Mouse (Mus musculus) CH12.LX (cell line): ENCODE results near the gene Rai14. TPM values are rescaled to one million over a fixed set of nuclear protein-coding genes. Genes with fewer than 3 reads are reported as not detected.

Experiments used
- DNase-seq: peaks from one replicate; pipeline ENCODE4 v3.0.0-alpha.2; 2013; ENCODE audit errors: extremely low read depth
- H3K27ac ChIP-seq: 2 replicates; pipeline ENCODE4 v1.5.1; 2012; ENCODE audit warnings: low read depth, mild to moderate bottlenecking, control low read depth, moderate library complexity; ENCODE audit not compliant: insufficient read depth
- H3K27me3 ChIP-seq: replicated peaks from 2 replicates; pipeline ENCODE3; 2012; ENCODE audit warnings: inconsistent platforms
- H3K36me3 ChIP-seq, 2 experiments: replicated peaks in 1 of 2; 2 replicates each; pipeline versions ENCODE3 to v1.6.1; 2012; ENCODE audit warnings: inconsistent platforms in 1 of 2, low read length in 1 of 2, mild to moderate bottlenecking in 1 of 2, mixed read lengths in 1 of 2, moderate library complexity in 1 of 2; ENCODE audit not compliant: control insufficient read depth in 1 of 2, insufficient read depth in 1 of 2
- H3K4me1 ChIP-seq, 2 experiments: 2 replicates each; pipeline ENCODE4 v1.6.1; 2012; ENCODE audit warnings: inconsistent platforms in 1 of 2, moderate library complexity in 1 of 2; ENCODE audit not compliant: insufficient read depth in 2 of 2, control insufficient read depth in 1 of 2
- H3K4me2 ChIP-seq: 2 replicates; pipeline ENCODE4 v1.6.1; 2012; ENCODE audit warnings: low read depth, mild to moderate bottlenecking, control low read depth; ENCODE audit not compliant: poor library complexity, insufficient read depth, severe bottlenecking
- H3K4me3 ChIP-seq, 3 experiments: fragments of 150-350 bp in 1 of 3; sonication (generic) in 1 of 3; replicated peaks in 1 of 3; 2 replicates each; pipeline versions ENCODE3 to v1.5.1; 2011 to 2012; ENCODE audit warnings: low read depth in 2 of 3, low read length in 2 of 3, mild to moderate bottlenecking in 2 of 3, moderate library complexity in 2 of 3, control low read depth in 1 of 3, improper control_type of control experiment in 1 of 3, inconsistent platforms in 1 of 3, mixed read lengths in 1 of 3; ENCODE audit not compliant: poor library complexity in 1 of 3
- H3K79me2 ChIP-seq: replicated peaks from 2 replicates; pipeline ENCODE4 v1.6.1; 2012; ENCODE audit warnings: mild to moderate bottlenecking, moderate library complexity; ENCODE audit not compliant: control insufficient read depth, poor library complexity, insufficient read depth, severe bottlenecking; ENCODE audit errors: extremely low read depth
- H3K9ac ChIP-seq: 2 replicates; pipeline ENCODE4 v1.6.1; 2012; ENCODE audit warnings: low read depth, mild to moderate bottlenecking, control low read depth, moderate library complexity; ENCODE audit not compliant: insufficient read depth
- H3K9me3 ChIP-seq: replicated peaks from 2 replicates; pipeline ENCODE3; 2012; ENCODE audit warnings: low read length, inconsistent platforms, mixed read lengths
- BHLHE40 ChIP-seq: IDR thresholded peaks from 2 replicates; pipeline ENCODE4 v1.6.1; 2011; ENCODE audit warnings: mild to moderate bottlenecking, low read depth, low read length, improper control_type of control experiment
- CHD2 ChIP-seq: IDR thresholded peaks from 2 replicates; pipeline ENCODE4 v1.6.1; 2011; ENCODE audit warnings: low read length, improper control_type of control experiment
- CTCF ChIP-seq, 2 experiments: IDR thresholded peaks in 1 of 2; conservative IDR thresholded peaks in 1 of 2; 2 replicates each; pipeline ENCODE4 v1.5.1; 2011 to 2012; ENCODE audit warnings: low read depth in 2 of 2, low read length in 2 of 2, improper control_type of control experiment in 1 of 2, inconsistent platforms in 1 of 2, mild to moderate bottlenecking in 1 of 2, moderate library complexity in 1 of 2
- E2F4 ChIP-seq: IDR thresholded peaks from 2 replicates; pipeline ENCODE4 v1.6.1; 2011; ENCODE audit warnings: low read depth, low read length, improper control_type of control experiment; ENCODE audit not compliant: insufficient replicate concordance
- ELF1 ChIP-seq: IDR thresholded peaks from 2 replicates; pipeline ENCODE4 v1.6.1; 2014; ENCODE audit warnings: low read depth, mild to moderate bottlenecking, inconsistent platforms, low read length, improper control_type of control experiment
- ETS1 ChIP-seq: conservative IDR thresholded peaks from 2 replicates; pipeline ENCODE4 v1.6.1; 2012; ENCODE audit warnings: low read depth, mild to moderate bottlenecking, inconsistent platforms, low read length, improper control_type of control experiment, moderate library complexity
- IRF4 ChIP-seq: IDR thresholded peaks from 2 replicates; pipeline ENCODE4 v1.6.1; 2014; ENCODE audit warnings: low read depth, mild to moderate bottlenecking, inconsistent platforms, low read length, improper control_type of control experiment
- KAT2A ChIP-seq: IDR thresholded peaks from 2 replicates; pipeline ENCODE4 v1.6.1; 2012; ENCODE audit warnings: low read length, improper control_type of control experiment, inconsistent platforms; ENCODE audit not compliant: insufficient replicate concordance
- TBP ChIP-seq: conservative IDR thresholded peaks from 2 replicates; pipeline ENCODE4 v1.6.1; 2011; ENCODE audit warnings: low read depth, low read length, improper control_type of control experiment
- TCF12 ChIP-seq: IDR thresholded peaks from 2 replicates; pipeline ENCODE4 v1.6.1; 2014; ENCODE audit warnings: low read depth, mild to moderate bottlenecking, inconsistent platforms, low read length, improper control_type of control experiment
- ZMIZ1 ChIP-seq: IDR thresholded peaks from 2 replicates; pipeline ENCODE4 v1.6.1; 2012; ENCODE audit warnings: low read depth, mild to moderate bottlenecking, inconsistent platforms, low read length, improper control_type of control experiment
- dilution Hi-C: fragments of 300-500 bp; cut with MboI; formaldehyde crosslinking; loops from 2 replicates; pipeline ENCODE4 v1.14.3; 2020; ENCODE audit warnings: low sequenced_read_pairs; ENCODE audit not compliant: extremely low pct_unique_long_range_greater_than_20kb, extremely low pct_ligation_motif_present
- in situ Hi-C: fragments of 300-500 bp; cut with MboI; formaldehyde crosslinking; loops from 3 replicates; pipeline ENCODE4 v1.14.3; 2019; ENCODE audit warnings: low sequenced_read_pairs, low pct_ligation_motif_present, low pct_unique_long_range_greater_than_20kb, mixed read lengths
- polyA plus RNA-seq: library from polyadenylated mRNA; unstranded; fragments of >175 nt; gene quantifications from 2 replicates; pipeline ENCODE4 v1.2.1, GENCODE M21; 2012; ENCODE audit warnings: low read depth; ENCODE audit not compliant: insufficient read length
- total RNA-seq, 2 experiments: library from RNA; depleted of rRNA; stranded (reverse); fragments of 300-350 nt in 1 of 2; fragments of >200 nt in 1 of 2; gene quantifications; 2 replicates each; pipeline ENCODE4 v1.2.3; 2012 to 2014

Rai14 gene
- total and polyA plus RNA-seq, 3 experiments: 7.5 to 14.1 (median 9.6) TPM

DNA sequence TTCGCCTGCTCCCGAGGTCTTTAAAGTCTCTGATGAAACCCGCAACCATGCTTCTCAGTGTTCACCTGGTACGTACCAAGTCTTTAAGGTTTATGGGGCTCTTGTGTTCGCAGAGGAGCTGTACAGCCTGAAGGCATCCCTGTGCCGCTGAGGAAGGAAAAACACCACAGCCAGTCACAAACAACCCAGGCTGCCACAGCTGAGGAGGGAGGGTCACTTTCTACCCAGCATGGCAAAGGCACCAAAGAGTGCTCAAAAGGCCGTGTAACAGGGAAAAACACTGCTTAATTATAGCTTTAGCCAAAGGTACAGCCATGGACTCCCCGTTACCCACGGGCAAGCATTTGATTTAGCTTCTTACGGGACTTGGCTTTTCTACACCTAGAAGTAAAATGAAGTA is 119.5 kb downstream of the Rai14 start:
- H3K36me3 ChIP-seq: peaks cover 0 to 25% of the 10 kb centered on the region in 2 experiments
- no peak overlapping the region for H3K27ac ChIP-seq
- no peak overlapping the region for H3K4me3 ChIP-seq
- H3K27me3 ChIP-seq: no peaks in the 10 kb centered on the region
- H3K79me2 ChIP-seq: no peaks in the 10 kb centered on the region
- DNase-seq: no peak
- H3K9me3 ChIP-seq: no peaks in the 10 kb centered on the region
- dilution Hi-C loops: no loop called here
- TF ChIP-seq E2F4 (no peak), TCF12 (no peak), ELF1 (no peak), IRF4 (no peak), ZMIZ1 (no peak), ETS1 (no peak)
- no peak overlapping the region for H3K9ac ChIP-seq
- in situ Hi-C loops: no loop called here
- H3K4me1 ChIP-seq: peaks cover 10 to 29% of the 10 kb centered on the region in 2 experiments
- no peak overlapping the region for H3K4me2 ChIP-seq

DNA sequence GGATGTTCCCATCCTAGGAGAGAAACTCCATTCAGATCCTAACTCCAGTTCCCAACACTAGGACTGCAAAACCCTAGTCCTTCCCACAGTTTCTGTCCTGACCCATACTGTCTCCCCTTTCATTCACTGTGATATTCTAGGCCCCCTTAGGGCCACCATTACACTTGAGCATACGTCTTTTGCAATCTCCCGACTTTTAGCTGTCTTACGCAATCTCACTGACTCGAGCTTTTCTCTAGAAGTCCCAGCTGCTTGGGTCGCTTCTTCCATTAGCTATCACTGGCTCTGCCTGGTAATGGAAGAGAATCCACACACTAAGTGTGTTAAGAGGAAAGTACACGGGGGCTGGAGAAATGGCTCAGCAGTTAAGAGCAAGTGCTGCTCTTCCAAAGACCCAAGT is 121.3 kb downstream of the Rai14 start:
- H3K4me2 ChIP-seq: no peak overlapping the region
- no peaks in the 10 kb centered on the region for H3K27me3 ChIP-seq
- H3K4me3 ChIP-seq: no peak overlapping the region
- no peaks in the 10 kb centered on the region for H3K79me2 ChIP-seq
- peaks cover 4 to 36% of the 10 kb centered on the region in 2 experiments for H3K36me3 ChIP-seq
- peaks cover 4 to 11% of the 10 kb centered on the region in 2 experiments for H3K4me1 ChIP-seq
- no peaks in the 10 kb centered on the region for H3K9me3 ChIP-seq
- H3K9ac ChIP-seq: no peak overlapping the region
- dilution Hi-C loops (no loop called here), in situ Hi-C loops (no loop called here)
- TF ChIP-seq IRF4 (no peak), BHLHE40 (no peak), TBP (no peak), KAT2A (no peak)
- DNase-seq: no peak
- no peak overlapping the region for H3K27ac ChIP-seq

DNA sequence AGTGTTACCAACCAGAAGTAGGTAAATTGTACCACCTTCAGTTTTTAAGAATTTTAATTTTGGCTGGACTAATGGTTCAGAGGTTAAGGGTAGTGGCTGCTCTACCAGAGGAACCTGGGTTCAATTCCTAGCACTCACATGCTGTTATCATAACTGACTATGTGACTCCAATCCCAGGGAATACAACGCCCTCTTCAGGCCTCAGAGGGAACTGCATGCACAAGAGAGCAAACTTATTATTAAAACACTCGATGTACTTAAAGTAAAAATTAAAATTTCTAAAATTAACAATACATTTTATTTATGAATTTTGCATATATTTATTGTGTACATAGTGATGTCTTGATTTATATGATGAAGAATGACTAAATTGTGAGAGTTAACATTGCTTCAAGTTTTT is 127.9 kb downstream of the Rai14 start:
- in situ Hi-C loops: no loop called here
- no peak for TF ChIP-seq CHD2
- TF ChIP-seq CTCF (conservative IDR thresholded peaks at IDR 0.05 in 1 of 2, IDR thresholded peaks at IDR 0.05 in 1 of 2; ENCODE audit: low read depth in 2 of 2, low read length in 2 of 2): peak; percentile 44 to 45; a peak in 3 of 4 replicates
- peaks cover 4 to 27% of the 10 kb centered on the region in 2 experiments for H3K36me3 ChIP-seq
- no peak overlapping the region for H3K9ac ChIP-seq
- H3K4me3 ChIP-seq: no peak overlapping the region
- H3K9me3 ChIP-seq: no peaks in the 10 kb centered on the region
- H3K4me1 ChIP-seq: peaks cover 3 to 11% of the 10 kb centered on the region in 2 experiments; a peak in 3 of 4 replicates
- H3K27ac ChIP-seq: no peak overlapping the region
- H3K79me2 ChIP-seq: no peaks in the 10 kb centered on the region
- H3K27me3 ChIP-seq: no peaks in the 10 kb centered on the region
- no peak overlapping the region for H3K4me2 ChIP-seq
- no peak for DNase-seq
- dilution Hi-C loops: no loop called here
